Mouse (Mus musculus): ENCODE results near the gene Olfr597. TPM values are rescaled to one million over a fixed set of nuclear protein-coding genes. Genes with fewer than 3 reads are reported as not detected.
"Not testable (repeated sequence)": the region's sequence is repeated elsewhere in the genome, so short reads cannot be mapped to it uniquely, and the experiment has no call there.

The Olfr597 gene
- polyA plus RNA-seq (2015; fragmentation: Nextera tagmentation; extraction: Ambion mirVana) = 0.15 TPM in 1 of 2 replicates, not detected in the other

GRCm38 (mm10) chr7:103316015-103316414 lies at the start of gene Olfr597:
Gene Olfr597 (plus strand): TSS chr7:103316315.
- not testable (repeated sequence) for H3K36me3 ChIP-seq; H3K9me3 ChIP-seq (replicated peaks); H3K9ac ChIP-seq; H3K4me1 ChIP-seq; H3K27me3 ChIP-seq; H3K4me2 ChIP-seq (replicated peaks); ATAC-seq (ENCODE audit: insufficient number of reproducible peaks, low FRiP score, low TSS enrichment, low read depth); H3K27ac ChIP-seq (replicated peaks); H3K4me3 ChIP-seq (replicated peaks)
- WGBS = 85% methylated on average over 2 of the region's 2 CpGs

- H3K4me3 ChIP-seq (replicated peaks); H3K4me1 ChIP-seq; H3K4me2 ChIP-seq (replicated peaks); H3K27ac ChIP-seq (replicated peaks); H3K27me3 ChIP-seq; ATAC-seq (ENCODE audit: insufficient number of reproducible peaks, low FRiP score, low TSS enrichment, low read depth); H3K36me3 ChIP-seq; H3K9ac ChIP-seq; H3K9me3 ChIP-seq (replicated peaks): not testable (repeated sequence)
- 86% methylated on average over 2 of the region's 2 CpGs for WGBS
These were observed 10.8 kb upstream of the Olfr597 start, which contains the start of gene Olfr596 for GRCm38 (mm10) chr7:103305348-103305747. Gene Olfr596 (plus strand): TSS chr7:103305648.

GRCm38 (mm10) chr7:103323268-103323667 lies 7.2 kb downstream of the Olfr597 start, which contains the start of gene Olfr598:
Gene Olfr598 (plus strand): TSS chr7:103323568.
- no peak within 1 kb of the TSS for H3K4me2 ChIP-seq (replicated peaks)
- H3K27me3 ChIP-seq = no peaks in the 10 kb centered on the region
- H3K27ac ChIP-seq (replicated peaks) = no peak within 1 kb of the TSS
- H3K4me3 ChIP-seq (replicated peaks) = no peak within 1 kb of the TSS
- H3K9ac ChIP-seq = no peak within 1 kb of the TSS
- no peaks in the 10 kb centered on the region for H3K36me3 ChIP-seq
- H3K9me3 ChIP-seq (replicated peaks) = no peaks in the 10 kb centered on the region
- ATAC-seq (ENCODE audit: insufficient number of reproducible peaks, low FRiP score, low TSS enrichment, low read depth) = no peak
- H3K4me1 ChIP-seq = no peaks in the 10 kb centered on the region

DNA sequence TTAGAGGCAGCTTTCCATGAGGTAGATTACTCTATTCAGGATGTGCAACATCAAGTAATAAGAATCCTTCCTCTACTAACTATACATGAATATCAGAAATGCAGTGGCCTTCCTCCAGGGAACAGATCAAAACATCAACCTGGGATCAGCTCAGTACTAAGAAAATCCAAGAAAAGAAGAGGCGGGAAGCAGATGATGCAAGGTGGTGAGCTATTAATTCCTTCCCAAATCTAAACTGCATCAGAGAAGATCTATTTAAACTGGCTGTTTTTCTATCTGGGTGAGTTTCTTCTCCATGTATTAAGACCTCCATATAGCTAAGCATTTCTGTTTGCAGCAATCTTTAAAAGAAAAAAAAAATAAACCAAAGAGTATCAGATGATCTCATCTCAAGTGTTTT lies 19.5 kb downstream of the Olfr597 start, which contains the start of gene Olfr599:
TSS of gene Olfr599 (plus strand) at position 301 of the 400 bp plus-strand sequence.
- no peak within 1 kb of the TSS for H3K9ac ChIP-seq
- no peaks in the 10 kb centered on the region for H3K4me1 ChIP-seq
- no peaks in the 10 kb centered on the region for H3K9me3 ChIP-seq (replicated peaks)
- no peak within 1 kb of the TSS for H3K4me2 ChIP-seq (replicated peaks)
- H3K27me3 ChIP-seq = no peaks in the 10 kb centered on the region
- H3K36me3 ChIP-seq = no peaks in the 10 kb centered on the region
- no peak within 1 kb of the TSS for H3K27ac ChIP-seq (replicated peaks)
- H3K4me3 ChIP-seq (replicated peaks) = no peak within 1 kb of the TSS
- ATAC-seq (ENCODE audit: insufficient number of reproducible peaks, low FRiP score, low TSS enrichment, low read depth) = no peak
- WGBS = 88% methylated on average over 1 of the region's 1 CpGs

- Histone ChIP-seq H3K4me3 (replicated peaks) (no peak within 1 kb of the TSS), H3K4me2 (replicated peaks) (no peak within 1 kb of the TSS), H3K36me3 (no peaks in the 10 kb centered on the region), H3K9me3 (replicated peaks) (no peaks in the 10 kb centered on the region), H3K27me3 (no peaks in the 10 kb centered on the region), H3K27ac (replicated peaks) (no peak within 1 kb of the TSS), H3K4me1 (no peaks in the 10 kb centered on the region), H3K9ac (no peak within 1 kb of the TSS)
- ATAC-seq (ENCODE audit: insufficient number of reproducible peaks, low FRiP score, low TSS enrichment, low read depth) = no peak
These were observed 33.5 kb downstream of the Olfr597 start, which contains the start of gene Olfr600 for GRCm38 (mm10) chr7:103349569-103349968. Gene Olfr600 (minus strand): TSS chr7:103349669.

- H3K4me2 ChIP-seq (replicated peaks) = no peak within 1 kb of the TSS
- H3K9ac ChIP-seq = no peak within 1 kb of the TSS
- H3K36me3 ChIP-seq = no peaks in the 10 kb centered on the region
- no peaks in the 10 kb centered on the region for H3K4me1 ChIP-seq
- no peak within 1 kb of the TSS for H3K27ac ChIP-seq (replicated peaks)
- no peaks in the 10 kb centered on the region for H3K9me3 ChIP-seq (replicated peaks)
- H3K4me3 ChIP-seq (replicated peaks) = no peak within 1 kb of the TSS
- ATAC-seq (ENCODE audit: insufficient number of reproducible peaks, low FRiP score, low TSS enrichment, low read depth) = no peak
- H3K27me3 ChIP-seq = no peaks in the 10 kb centered on the region
- WGBS = 93% methylated on average over 1 of the region's 1 CpGs
These were observed 46.4 kb downstream of the Olfr597 start, which contains the start of gene Olfr601 for GRCm38 (mm10) chr7:103362555-103362954. Gene Olfr601 (minus strand): TSS chr7:103362655.

Small RNA genes within 50 kb of the gene (microRNA-seq; reads per million reads assigned to microRNA genes)
- gene Gm23550 (ENCODE audit: borderline number of aligned reads) = not detected

Other genes starting within 250 kb of the Olfr597 start
- gene Olfr584, start 234.4 kb upstream of the Olfr597 start, polyA plus RNA-seq (2015; fragmentation: Nextera tagmentation; extraction: Ambion mirVana) = 0.08 TPM in 1 of 2 replicates, not detected in the other
- not detected in 2 replicates for gene Olfr585, start 218.6 kb upstream of the Olfr597 start, polyA plus RNA-seq (2015; fragmentation: Nextera tagmentation; extraction: Ambion mirVana)
- not detected in 2 replicates for gene Olfr586, start 190.7 kb upstream of the Olfr597 start, polyA plus RNA-seq (2015; fragmentation: Nextera tagmentation; extraction: Ambion mirVana)
- not detected in 2 replicates for gene Olfr588-ps1, start 175.4 kb upstream of the Olfr597 start, polyA plus RNA-seq (2015; fragmentation: Nextera tagmentation; extraction: Ambion mirVana)
- gene Olfr589, start 160.0 kb upstream of the Olfr597 start, polyA plus RNA-seq (2015; fragmentation: Nextera tagmentation; extraction: Ambion mirVana) = not detected in 2 replicates
- gene Olfr591, start 138.0 kb upstream of the Olfr597 start, polyA plus RNA-seq (2015; fragmentation: Nextera tagmentation; extraction: Ambion mirVana) = 0.12 and 0.16 TPM in 2 replicates
- 0.12 TPM in 1 of 2 replicates, not detected in the other for gene Olfr592, start 131.5 kb upstream of the Olfr597 start, polyA plus RNA-seq (2015; fragmentation: Nextera tagmentation; extraction: Ambion mirVana)
- gene Olfr593, start 104.5 kb upstream of the Olfr597 start, polyA plus RNA-seq (2015; fragmentation: Nextera tagmentation; extraction: Ambion mirVana) = not detected in 2 replicates
- 0.15 and 0.24 TPM in 2 replicates for gene Olfr594, start 99.3 kb upstream of the Olfr597 start, polyA plus RNA-seq (2015; fragmentation: Nextera tagmentation; extraction: Ambion mirVana)
- not detected in 2 replicates for gene Usp17ld, start 63.8 kb upstream of the Olfr597 start, polyA plus RNA-seq (2015; fragmentation: Nextera tagmentation; extraction: Ambion mirVana)
- gene Olfr596, start 10.7 kb upstream of the Olfr597 start, polyA plus RNA-seq (2015; fragmentation: Nextera tagmentation; extraction: Ambion mirVana) = not detected in 2 replicates
- gene Olfr598, start 7.3 kb downstream of the Olfr597 start, polyA plus RNA-seq (2015; fragmentation: Nextera tagmentation; extraction: Ambion mirVana) = 0.12 and 0.55 TPM in 2 replicates
- not detected in 2 replicates for gene Olfr599, start 19.6 kb downstream of the Olfr597 start, polyA plus RNA-seq (2015; fragmentation: Nextera tagmentation; extraction: Ambion mirVana)
- gene Olfr600, start 33.4 kb downstream of the Olfr597 start, polyA plus RNA-seq (2015; fragmentation: Nextera tagmentation; extraction: Ambion mirVana) = not detected in 2 replicates
- 0.22 and 0.43 TPM in 2 replicates for gene Olfr601, start 46.3 kb downstream of the Olfr597 start, polyA plus RNA-seq (2015; fragmentation: Nextera tagmentation; extraction: Ambion mirVana)
- not detected in 2 replicates for gene Olfr603, start 69.9 kb downstream of the Olfr597 start, polyA plus RNA-seq (2015; fragmentation: Nextera tagmentation; extraction: Ambion mirVana)
- not detected in 2 replicates for gene Usp17lc, start 98.8 kb downstream of the Olfr597 start, polyA plus RNA-seq (2015; fragmentation: Nextera tagmentation; extraction: Ambion mirVana)
- gene Olfr605, start 129.1 kb downstream of the Olfr597 start, polyA plus RNA-seq (2015; fragmentation: Nextera tagmentation; extraction: Ambion mirVana) = not detected in 2 replicates
- gene Olfr606, start 132.7 kb downstream of the Olfr597 start, polyA plus RNA-seq (2015; fragmentation: Nextera tagmentation; extraction: Ambion mirVana) = 0.16 TPM in 1 of 2 replicates, not detected in the other
- 0.18 TPM in 1 of 2 replicates, not detected in the other for gene Olfr607, start 147.8 kb downstream of the Olfr597 start, polyA plus RNA-seq (2015; fragmentation: Nextera tagmentation; extraction: Ambion mirVana)
- 0.14 and 0.25 TPM in 2 replicates for gene Olfr608, start 153.6 kb downstream of the Olfr597 start, polyA plus RNA-seq (2015; fragmentation: Nextera tagmentation; extraction: Ambion mirVana)
- not detected in 2 replicates for gene Olfr609, start 181.7 kb downstream of the Olfr597 start, polyA plus RNA-seq (2015; fragmentation: Nextera tagmentation; extraction: Ambion mirVana)
- 0.28 TPM in 1 of 2 replicates, not detected in the other for gene Olfr610, start 195.8 kb downstream of the Olfr597 start, polyA plus RNA-seq (2015; fragmentation: Nextera tagmentation; extraction: Ambion mirVana)
- not detected in 2 replicates for gene Olfr611, start 204.5 kb downstream of the Olfr597 start, polyA plus RNA-seq (2015; fragmentation: Nextera tagmentation; extraction: Ambion mirVana)
- gene Olfr612, start 226.4 kb downstream of the Olfr597 start, polyA plus RNA-seq (2015; fragmentation: Nextera tagmentation; extraction: Ambion mirVana) = 0.26 and 0.27 TPM in 2 replicates
- gene Olfr613, start 231.8 kb downstream of the Olfr597 start, polyA plus RNA-seq (2015; fragmentation: Nextera tagmentation; extraction: Ambion mirVana) = 0.08 and 0.11 TPM in 2 replicates
- gene Olfr615, start 239.8 kb downstream of the Olfr597 start, polyA plus RNA-seq (2015; fragmentation: Nextera tagmentation; extraction: Ambion mirVana) = 0.25 and 0.29 TPM in 2 replicates

Data from embryonic facial prominence, embryonic 15.5 days (tissue).